Mouse (Mus musculus) MEL-GATA-1-ER (cell line): ENCODE data around the gene Gm5767.

Source experiments
- DNase-seq: peaks from one replicate; pipeline ENCODE4 v3.0.0-alpha.2; 2012; ENCODE audit warnings: low read depth; ENCODE audit errors: extremely low read depth

Gm5767 gene

DNA sequence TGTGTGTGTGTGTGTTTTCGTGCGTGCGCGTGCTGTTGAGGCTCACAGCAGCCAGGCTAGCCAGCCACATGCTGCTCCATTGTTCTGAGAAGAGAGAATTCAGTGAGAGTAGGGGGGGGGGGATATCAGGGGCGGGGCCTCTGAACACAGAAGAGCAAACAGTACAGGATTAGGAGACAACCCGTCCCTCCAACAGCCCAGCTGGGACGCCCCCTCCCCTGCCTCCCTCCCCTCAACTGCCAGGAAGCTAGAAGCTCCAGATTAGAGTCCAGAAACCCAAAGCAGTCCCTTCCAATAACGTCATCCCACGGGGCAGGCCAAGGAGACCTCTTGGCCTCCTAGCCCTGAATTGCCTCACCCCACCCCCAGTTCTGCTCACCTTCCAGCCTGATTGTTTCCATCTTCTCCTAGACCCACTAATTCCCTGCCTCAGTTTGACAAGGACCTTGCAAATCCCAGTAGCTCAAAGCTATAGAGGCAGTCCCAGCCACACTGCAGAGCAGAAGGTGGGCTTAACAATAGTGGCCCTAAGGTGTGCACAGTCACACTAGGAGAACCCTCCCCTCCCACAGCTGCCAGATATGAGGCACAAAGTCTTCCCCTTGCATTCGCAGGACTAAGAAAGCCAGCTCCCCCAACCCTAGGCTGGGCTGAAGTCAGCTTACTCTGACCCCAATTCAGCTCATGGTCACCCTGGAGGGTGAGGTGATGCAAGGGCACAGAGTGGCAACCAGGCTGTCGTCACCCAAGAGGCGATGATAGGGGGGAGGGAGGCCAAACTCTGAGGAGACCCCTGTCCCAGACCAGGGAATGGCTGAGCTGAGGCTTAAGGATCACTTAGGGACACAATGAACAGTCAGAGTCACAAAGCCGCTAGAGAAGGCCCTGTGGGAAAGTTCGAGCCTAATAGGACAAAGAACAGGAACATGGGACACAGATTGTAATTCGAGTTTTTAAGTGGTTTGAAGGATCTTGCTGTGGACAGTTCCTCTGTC lies 10.2 kb upstream of the Gm5767 start:
- DNase-seq: no peak

DNA sequence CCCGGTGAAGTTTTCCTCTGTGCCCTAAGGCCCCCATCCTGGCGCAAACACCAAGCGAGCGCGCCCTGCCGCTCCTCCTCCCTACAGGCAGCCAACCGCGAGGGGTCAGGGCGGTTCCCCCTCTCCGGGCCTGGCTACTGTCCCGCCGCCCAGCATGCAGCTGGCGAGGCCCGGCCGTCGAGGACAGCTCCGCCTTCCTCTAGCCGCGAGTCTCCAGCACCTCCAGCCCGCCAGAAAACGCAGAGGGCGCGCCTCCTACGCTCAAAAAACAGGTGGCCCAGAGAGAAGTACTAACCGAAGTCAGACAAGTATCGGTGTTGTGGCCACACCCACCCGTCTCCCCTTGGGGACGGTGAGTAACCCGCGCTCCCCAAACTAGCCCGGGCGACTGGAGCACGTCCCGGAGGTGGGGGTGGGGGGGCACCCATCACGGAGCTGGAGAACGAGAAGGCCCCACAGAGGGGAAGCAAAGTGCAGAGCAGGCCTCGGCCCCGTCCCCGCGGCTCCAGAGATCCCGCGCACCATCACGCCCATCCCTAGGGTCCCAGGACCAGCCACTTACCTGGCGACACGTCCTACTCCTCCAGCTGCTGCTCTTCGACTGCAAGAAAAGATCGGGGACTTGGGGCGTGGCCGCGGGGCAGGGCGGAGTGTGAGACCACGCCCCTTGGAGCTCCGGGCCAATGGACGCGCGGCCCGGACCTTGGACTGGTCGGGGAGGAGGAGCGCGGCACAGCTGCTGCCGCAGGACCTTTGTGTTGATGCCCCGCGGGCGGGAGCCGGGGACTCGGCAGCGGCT lies 8.8 kb upstream of the Gm5767 start, which contains the start of gene Carhsp1:
Gene Carhsp1, minus strand, starts transcription at position 605 of the 799 bp plus-strand sequence.
- peak; percentile 75 for DNase-seq

DNA sequence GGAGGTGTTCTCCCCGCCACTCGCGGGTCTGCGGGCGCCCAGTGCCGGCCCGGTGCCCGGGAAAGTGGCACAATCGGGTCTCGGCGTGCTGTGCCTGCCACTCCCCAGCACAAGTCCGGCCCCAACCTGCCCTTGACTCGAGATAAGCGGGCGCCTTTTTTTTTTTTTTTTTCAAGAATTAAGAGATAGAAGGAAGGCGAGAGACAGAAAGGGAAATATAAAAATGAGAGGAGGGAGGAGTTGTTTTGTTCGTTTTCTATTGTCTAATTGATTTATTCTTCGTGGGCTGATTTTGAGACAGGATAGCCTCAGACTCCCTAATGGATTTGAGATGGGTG lies 8.3 kb upstream of the Gm5767 start:
- DNase-seq: no peak

DNA sequence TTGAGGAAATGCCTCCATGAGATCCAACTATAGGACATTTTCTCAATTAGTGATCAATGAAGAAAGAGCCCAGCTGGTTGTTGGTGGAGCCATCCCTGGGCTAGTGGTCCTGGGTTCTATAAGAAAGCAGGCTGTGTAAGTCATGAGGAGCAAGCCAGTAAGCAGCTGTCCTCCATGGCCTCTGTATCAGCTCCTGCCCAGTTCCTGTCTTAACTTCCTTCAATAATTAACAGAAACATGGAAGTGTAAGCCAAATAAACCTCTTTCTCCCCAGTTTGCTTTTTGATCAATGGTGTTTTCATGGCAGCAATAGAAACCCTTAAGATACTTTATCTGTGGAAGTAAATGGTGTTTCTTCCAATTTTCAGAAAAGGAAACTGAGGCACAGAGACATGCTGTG lies 7.8 kb upstream of the Gm5767 start:
- DNase-seq: no peak

DNA sequence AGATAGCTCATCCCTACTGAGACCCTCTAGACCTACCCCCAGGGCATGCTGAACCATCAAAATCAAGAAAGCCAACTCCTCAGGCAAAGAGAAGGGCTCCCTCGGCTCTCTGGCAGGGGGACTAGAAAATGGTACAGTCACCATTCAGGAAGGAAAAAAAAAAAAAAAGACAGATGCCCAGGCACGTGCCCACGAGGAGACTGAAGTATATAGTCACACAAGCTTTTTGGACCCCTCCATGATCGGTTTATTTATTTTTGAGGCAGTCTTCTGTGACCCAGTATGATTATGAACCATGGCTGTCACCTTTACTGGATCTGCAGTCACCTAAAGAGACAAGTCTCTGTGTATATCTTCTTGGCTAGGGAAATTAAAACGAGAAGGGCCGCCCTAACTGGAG lies 7.2 kb upstream of the Gm5767 start:
- DNase-seq: no peak

DNA sequence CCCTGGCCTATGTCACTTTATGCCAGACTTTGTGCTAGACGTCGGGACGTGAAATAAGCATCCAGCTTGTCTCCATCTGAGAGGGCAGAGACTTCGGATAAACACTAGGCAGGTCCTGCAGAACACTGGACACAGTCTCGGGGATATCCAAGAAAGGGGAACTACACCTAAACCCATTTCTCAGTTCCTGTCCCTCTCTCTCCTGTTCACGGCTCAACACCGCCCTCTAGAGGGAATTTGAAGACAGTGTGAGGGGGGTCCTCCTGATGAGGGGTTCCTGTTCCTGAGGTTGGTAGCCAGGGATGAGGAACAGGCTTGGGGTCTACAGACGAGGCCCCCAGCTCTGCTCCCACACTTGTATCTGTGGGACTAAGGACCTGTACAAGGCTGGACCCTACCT lies 6.4 kb upstream of the Gm5767 start:
- DNase-seq: peak; percentile 68

DNA sequence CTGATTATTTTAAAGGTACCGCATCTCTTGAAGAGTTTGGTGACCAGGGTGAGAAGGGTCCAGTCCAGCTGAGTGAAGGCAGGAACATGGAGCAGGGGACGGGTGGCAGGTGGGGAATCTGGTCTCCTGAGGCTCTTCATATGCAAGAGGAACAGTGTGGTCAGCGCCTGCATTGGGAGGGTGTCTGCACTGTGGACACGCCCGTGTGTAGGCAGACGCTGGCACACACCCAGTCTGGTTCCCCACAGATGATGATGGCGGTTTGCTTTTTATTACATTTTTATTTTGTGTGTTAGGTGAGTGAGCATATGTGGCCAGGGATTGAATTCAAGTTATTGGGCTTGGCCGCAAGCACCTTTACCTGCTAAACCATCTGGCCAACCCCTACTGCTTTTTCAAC lies 5.0 kb upstream of the Gm5767 start:
- no peak for DNase-seq

DNA sequence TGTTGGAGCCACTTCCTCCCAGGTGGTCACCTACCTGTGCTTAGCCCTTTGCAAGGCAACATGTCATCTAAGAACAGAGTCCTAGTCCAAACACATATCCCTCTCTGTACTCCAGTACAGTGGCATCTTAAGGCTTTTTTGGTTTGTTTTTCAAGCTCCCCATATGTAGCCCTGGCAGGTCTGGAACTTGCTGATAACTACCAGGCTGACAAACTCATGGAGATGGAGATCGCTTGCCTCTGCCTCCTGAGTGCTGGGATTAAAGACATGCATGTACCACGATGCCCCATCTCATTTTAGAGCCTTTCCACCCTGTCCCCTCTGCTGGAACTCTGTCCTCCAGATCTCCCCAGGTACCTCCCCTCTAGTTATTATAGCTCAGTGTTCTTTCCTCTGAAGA lies 4.3 kb upstream of the Gm5767 start:
- DNase-seq: no peak

DNA sequence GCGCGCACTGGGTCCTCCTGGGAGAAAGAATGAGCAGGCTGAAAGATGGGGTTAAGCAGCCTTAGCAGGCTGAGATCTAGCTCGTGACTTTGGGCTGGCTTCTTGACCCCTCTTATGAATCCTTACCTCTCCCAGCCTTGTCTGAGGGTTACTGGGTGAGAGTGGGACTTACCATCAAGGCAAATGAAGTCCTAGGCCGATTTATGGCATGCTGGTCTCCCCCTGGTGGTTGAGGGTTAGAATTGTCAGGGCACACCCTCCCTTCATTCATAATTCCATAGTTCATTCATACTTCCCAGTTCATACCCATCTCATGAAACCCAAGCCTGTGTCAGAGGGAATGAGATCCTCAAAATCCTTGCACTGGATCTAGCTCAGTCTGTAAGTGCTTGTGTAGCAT lies 3.8 kb upstream of the Gm5767 start:
- DNase-seq: peak; percentile 53

DNA sequence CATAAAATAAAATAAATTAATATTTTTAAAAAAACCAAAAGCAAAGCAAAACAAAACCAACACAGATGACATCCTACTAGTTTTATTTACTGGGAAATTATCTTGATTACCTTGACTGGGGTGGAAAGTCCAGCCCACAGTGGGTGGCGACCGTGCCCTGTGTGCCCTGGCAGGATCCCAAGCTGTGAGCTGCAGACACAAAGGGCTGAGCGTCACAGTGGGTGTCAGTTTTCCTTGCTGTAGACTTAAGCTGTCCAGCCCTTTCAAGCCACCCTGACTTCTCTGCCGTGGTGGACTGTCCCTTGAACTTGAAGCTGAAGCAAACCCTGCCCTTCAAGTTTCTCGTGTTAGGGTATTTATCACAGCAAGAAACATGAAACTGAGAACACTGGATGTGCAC lies 2.5 kb upstream of the Gm5767 start:
- no peak for DNase-seq

DNA sequence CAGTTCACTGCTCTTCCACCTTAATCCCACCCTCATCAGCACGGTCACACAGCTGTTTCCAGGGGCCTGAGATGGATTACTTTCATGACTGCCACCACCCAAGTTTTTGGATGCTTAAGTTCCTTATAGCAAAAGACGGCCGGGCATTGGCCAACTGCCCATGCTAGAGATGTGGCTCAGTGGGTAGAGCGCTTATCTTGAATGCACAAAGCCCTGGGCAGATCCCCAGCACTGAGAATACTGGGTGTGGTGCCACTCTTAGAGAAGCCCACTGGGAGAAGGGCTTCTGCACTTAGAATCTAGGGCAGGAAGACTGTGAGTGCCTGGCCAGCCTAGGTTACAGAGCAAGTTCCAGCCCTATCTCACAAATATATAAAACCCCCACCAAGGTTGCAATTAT lies 1.9 kb upstream of the Gm5767 start:
- peak; percentile 70 for DNase-seq

DNA sequence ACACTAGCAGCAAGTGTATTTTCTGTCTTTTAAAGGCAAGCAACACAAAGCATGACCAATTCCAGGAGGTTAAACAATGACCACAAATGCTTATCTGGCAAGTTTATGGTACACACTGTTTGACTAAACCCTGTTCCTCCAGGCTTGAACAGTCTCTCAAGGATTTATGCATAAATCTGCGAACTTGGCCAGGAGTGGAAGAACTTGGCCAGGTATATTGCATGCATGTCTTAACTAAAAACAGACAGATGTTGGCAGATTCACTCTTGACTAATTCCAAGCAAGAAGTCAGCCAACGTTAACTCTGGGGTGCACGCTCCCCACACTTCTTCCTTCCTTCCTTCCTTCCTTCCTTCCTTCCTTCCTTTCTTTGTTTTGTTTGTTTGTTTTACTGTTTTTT lies 790 bp upstream of the Gm5767 start:
- DNase-seq: no peak

DNA sequence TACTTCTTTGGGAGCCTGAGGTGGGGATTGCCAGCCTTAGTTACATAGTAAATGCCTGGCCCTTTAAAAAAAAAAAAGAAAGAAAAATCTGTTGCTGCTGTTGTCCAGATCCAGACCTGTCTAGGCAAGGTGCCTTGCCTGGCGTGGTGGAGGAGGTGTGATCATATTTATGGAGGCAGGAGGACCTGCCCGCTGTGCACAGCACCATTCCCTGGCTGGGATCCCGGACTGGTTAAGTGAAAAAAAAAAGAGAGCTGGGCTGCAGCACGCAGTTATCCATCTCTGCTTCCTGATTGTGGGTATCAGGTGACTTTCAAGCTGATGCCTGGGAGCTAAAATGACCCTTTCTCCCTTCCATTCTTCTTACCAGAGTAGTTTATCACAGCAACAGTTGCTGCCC lies 4.5 kb downstream of the Gm5767 start:
- DNase-seq: no peak

DNA sequence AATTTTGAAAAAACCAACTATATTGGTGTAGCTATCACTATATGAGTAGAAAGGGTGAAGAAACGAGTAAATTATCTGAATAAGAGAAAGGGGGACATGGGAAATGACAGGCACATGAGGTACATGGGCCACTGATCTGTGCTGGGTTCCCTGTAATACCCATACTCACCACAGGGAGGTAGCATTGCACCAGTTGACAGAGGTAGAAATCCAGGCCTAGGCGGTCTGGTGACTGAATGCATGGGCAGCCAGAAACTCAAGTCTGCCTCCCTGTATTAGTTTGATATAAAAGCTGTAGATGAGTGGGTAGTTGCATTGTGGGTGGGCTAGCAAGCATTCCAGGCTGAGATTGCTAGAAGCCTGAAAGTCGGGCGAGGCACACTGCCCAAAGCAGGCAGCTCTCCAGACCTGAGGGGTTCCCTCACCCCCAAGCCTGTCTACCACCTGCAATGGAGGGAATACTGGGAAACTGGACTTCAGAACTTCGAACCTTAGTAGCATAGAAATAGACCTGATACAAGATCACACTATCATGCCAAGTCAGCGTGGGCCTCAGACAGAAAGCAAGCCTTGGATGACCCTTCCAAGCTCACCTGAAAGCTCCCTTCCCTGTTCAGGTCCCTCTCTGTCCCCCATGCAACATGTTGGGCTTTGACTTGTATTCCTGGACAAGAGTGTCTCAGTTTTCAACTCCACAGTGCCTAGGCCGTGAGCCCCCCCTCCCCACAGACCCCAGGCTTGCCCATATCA lies 5.7 kb downstream of the Gm5767 start:
- peak; percentile 58 for DNase-seq

DNA sequence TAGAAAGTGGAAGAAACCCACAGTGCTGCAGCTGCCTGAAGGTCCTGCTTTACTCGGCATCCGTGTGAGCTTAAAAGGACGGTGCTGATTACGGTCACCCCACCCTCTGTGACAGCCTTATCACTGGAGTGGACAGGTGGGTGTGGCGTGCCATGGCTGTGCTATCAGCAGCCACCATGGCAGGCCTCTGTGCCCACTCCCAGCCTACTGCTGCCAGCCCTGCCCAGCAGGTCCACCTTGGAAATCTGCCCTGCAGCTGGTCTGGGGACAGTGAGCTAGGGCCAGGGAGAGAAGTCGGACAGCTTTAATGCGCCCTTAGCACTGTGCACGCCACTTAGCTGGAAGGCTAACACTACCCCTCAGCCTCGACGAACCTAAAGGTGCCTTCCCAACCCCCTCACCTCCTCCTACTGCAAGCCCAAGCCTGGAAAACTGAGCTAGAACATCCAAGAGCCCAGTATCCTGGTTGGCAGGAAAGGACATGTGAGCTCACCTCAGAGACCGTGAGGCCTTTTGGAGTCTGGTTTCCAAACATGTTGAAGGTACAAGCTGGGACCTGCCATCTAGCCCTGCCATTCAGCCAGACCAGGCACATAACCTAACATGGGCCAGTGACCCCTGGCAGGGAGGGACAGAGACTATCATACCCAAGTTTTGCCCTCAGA lies 6.4 kb downstream of the Gm5767 start:
- DNase-seq: peak; percentile 41

DNA sequence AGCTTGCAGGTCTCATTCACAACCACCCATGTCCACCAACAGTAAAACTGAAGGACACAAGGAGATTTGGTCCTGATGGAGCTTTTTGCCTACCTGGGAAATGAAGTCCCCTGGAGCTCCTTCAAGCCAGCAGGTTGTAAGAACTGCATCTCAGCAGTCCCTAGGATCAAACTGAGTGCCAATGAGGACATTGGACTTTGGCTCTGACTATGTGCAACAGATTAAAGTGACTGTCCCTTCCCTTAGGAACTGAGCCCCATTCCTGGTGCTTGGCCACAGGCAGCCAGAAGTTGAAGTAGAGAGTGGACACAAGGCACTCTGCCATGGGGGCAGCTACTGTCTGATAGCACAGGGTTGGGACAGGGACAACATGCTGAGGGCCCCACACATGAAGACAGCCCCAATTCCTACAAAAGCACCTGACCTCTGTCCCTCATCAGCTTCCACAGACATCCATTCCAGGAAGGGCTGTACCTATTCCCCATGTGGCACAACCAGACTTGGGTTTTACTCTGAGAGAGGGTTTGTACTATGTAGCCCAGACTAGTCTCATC lies 7.1 kb downstream of the Gm5767 start:
- no peak for DNase-seq

DNA sequence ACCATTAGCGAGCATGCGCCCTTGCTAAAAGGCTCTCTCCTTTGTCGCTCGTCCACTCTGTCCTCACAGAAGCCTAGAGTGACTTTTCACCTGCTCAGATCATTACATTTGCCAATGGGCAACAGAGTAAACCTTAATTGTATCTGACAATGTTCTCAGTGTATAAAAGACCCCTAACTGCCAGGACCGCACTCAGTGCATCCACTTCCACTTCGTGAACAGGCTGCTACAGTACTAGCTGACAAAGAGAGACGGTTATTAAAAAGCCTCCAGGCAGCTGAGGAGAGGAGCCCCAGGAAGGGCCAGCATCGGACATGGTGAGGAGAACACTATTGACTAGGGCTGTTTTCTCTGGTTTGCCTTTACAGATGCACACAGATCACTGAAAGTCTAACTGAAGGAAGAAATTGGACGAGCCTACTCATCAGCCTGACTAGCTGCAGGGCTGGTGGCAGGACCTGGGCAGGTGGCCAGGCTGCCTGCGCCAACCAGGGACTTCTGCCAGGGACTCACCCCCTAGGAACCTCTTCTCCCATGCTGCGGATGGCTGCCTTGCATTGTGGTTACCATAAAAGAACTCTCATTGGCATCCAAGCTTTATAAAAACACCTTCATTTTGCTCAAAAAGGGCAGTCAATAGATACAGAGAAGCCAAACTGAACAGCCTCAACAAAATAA lies 9.5 kb downstream of the Gm5767 start:
- DNase-seq: no peak

DNA sequence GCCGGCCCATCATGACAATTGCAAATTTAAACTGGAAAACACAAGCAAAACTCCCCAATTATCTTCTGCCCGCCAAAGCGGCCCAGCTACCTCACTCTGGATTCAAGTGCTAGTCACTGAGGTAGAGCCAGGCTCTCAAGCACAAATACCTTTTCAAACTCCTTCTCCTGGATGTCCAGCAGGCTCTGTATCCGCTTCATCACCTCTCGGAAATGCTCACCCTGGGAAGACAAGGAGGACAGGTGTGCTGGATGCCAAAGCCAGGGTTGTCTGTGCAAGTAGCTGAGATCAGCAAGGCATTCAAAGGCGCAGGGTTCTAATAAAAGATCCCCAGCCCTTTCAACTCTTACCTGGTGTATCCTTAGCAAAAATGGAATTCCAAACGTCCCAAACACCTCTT lies 10.6 kb downstream of the Gm5767 start:
- no peak for DNase-seq

DNA sequence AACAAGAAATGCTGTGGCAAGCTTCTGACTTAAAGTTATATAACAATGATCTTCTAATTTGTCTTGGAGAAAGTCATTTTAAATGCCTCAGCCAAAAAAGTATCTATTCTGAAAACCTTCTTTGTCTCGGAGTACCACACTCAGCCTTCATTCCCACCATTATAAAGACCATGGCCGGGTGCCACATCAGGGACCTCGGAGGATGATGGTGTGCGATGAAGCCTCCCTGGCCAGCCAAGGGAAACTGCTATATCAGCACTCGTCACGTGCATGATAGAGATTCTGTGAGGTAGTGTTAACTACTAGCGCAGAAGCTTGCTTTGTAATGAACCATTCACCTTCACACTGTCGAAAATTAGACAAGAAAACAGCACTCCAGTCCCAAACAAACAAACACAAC lies 19.0 kb downstream of the Gm5767 start:
- no peak for DNase-seq

DNA sequence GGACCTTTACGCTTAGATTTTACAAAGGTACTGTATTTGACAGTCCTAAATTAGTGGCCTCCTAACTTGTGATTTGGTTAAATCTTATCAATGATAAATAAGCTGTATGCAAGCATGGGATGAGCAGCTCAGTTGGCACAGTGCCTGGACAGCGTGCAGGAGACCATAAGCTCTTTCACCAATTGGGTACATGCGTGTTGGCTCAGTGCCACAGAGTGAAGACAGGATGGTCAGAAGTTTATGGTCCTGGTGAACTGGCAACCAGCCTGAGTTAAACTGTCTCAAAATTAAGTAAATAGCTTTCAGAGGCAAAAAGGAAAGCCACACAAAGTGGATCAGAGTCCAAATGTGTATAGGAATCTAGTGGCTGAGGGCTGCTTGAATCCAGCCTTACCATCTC lies 20.0 kb downstream of the Gm5767 start:
- no peak for DNase-seq
